8 mouse cellular contexts compared by ENCODE assay signal in genomic region chr17:34123518-34123917, GRCm38 (mm10). TPM values are rescaled to one million over a fixed set of nuclear protein-coding genes. Genes with fewer than 3 reads are reported as not detected.
DNase-seq lines count a peak whose midpoint lies in the region; ATAC-seq and TF ChIP-seq lines count a peak whose summit lies in the region.

No protein-coding gene starts in this region.

- peaks cover 17% of the 10 kb centered on the region for H3K4me1 ChIP-seq in brown adipose tissue, adult 24 weeks (ENCODE audit: control insufficient read depth, insufficient read depth, insufficient read length, low read length)
- peaks cover 19% of the 10 kb centered on the region for H3K4me1 ChIP-seq in heart, embryonic 16.5 days (ENCODE audit: control insufficient read depth, insufficient read depth, low read length)
- peaks cover 51% of the 10 kb centered on the region for H3K4me1 ChIP-seq in liver, embryonic 16.5 days (ENCODE audit: control insufficient read depth, low read depth, low read length)
- H3K4me1 ChIP-seq in stomach, postnatal 0 days (replicated peaks; ENCODE audit: control insufficient read depth, insufficient read depth), result peaks cover 2% of the 10 kb centered on the region

- peaks cover 4% of the 10 kb centered on the region; the same call in 1 of the 2 replicates for H3K36me3 ChIP-seq in heart, embryonic 16.5 days (ENCODE audit: control insufficient read depth, insufficient read depth)
- H3K36me3 ChIP-seq in liver, embryonic 16.5 days (ENCODE audit: control insufficient read depth, insufficient read depth), result peaks cover 5% of the 10 kb centered on the region
- peaks cover 3% of the 10 kb centered on the region; the same call in 1 of the 2 replicates for H3K36me3 ChIP-seq in stomach, postnatal 0 days (ENCODE audit: control insufficient read depth, insufficient read depth, low read length)

- no peak for DNase-seq in layer of hippocampus, adult 2 months (ENCODE audit: low spot score in 2 of 2)
- no peak for DNase-seq in layer of hippocampus, adult 9-10 months (ENCODE audit: low spot score)
- peak; percentile 48 for DNase-seq in stomach, postnatal 0 days (ENCODE audit: low spot score)
- DNase-seq in ovary, adult 18-20 months (ENCODE audit: low spot score), result no peak

- peak overlapping the region; percentile 100 for H3K9ac ChIP-seq in heart, embryonic 16.5 days (ENCODE audit: low read length)
- peak overlapping the region; percentile 97 for H3K9ac ChIP-seq in liver, embryonic 16.5 days (ENCODE audit: low read depth, low read length)
- peak overlapping the region; percentile 96 for H3K9ac ChIP-seq in stomach, postnatal 0 days (ENCODE audit: low read length)

- peak overlapping the region; percentile 98 for H3K4me3 ChIP-seq in layer of hippocampus, adult 2 months
- H3K4me3 ChIP-seq in brown adipose tissue, adult 24 weeks (ENCODE audit: insufficient read depth, low read depth, low read length), result peak overlapping the region; percentile 76
- peak overlapping the region; percentile 89 for H3K4me3 ChIP-seq in heart, embryonic 16.5 days (ENCODE audit: low read length)
- H3K4me3 ChIP-seq in liver, embryonic 16.5 days (ENCODE audit: low read depth, low read length), result peak overlapping the region; percentile 99
- peak overlapping the region; percentile 94 for H3K4me3 ChIP-seq in stomach, postnatal 0 days (ENCODE audit: low read depth, low read length)

- H3K4me2 ChIP-seq in heart, embryonic 16.5 days (ENCODE audit: low read depth, low read length), result peak overlapping the region; percentile 83
- H3K4me2 ChIP-seq in liver, embryonic 16.5 days (ENCODE audit: low read depth, low read length), result peak overlapping the region; percentile 100
- peak overlapping the region; percentile 95 for H3K4me2 ChIP-seq in stomach, postnatal 0 days (replicated peaks; ENCODE audit: low read depth)

- no peaks in the 10 kb centered on the region for H3K27me3 ChIP-seq in heart, embryonic 16.5 days (ENCODE audit: control insufficient read depth, insufficient read depth, low read length)
- peaks cover 2% of the 10 kb centered on the region for H3K27me3 ChIP-seq in liver, embryonic 16.5 days (ENCODE audit: control insufficient read depth, insufficient read depth, low read depth, low read length)
- H3K27me3 ChIP-seq in stomach, postnatal 0 days (ENCODE audit: control insufficient read depth, insufficient read depth, low read length), result no peaks in the 10 kb centered on the region

- H3K9me3 ChIP-seq in heart, embryonic 16.5 days (replicated peaks; ENCODE audit: control insufficient read depth, low read length), result no peaks in the 10 kb centered on the region
- H3K9me3 ChIP-seq in liver, embryonic 16.5 days (replicated peaks; ENCODE audit: control insufficient read depth, low read length), result no peaks in the 10 kb centered on the region
- no peaks in the 10 kb centered on the region for H3K9me3 ChIP-seq in stomach, postnatal 0 days (ENCODE audit: control insufficient read depth, low read length)

- no peak for TF ChIP-seq CTCF in layer of hippocampus, adult 2 months (conservative IDR thresholded peaks at IDR 0.05)
- no peak for TF ChIP-seq CTCF in stomach, postnatal 0 days (IDR thresholded peaks at IDR 0.05; ENCODE audit: low read depth)

- H3K27ac ChIP-seq in layer of hippocampus, adult 2 months, result peak overlapping the region; percentile 100
- H3K27ac ChIP-seq in brown adipose tissue, adult 24 weeks (replicated peaks; ENCODE audit: low read depth, low read length), result peak overlapping the region; percentile 80
- H3K27ac ChIP-seq in heart, embryonic 16.5 days (ENCODE audit: low read length), result peak overlapping the region; percentile 100
- H3K27ac ChIP-seq in liver, embryonic 16.5 days (ENCODE audit: low read length), result peak overlapping the region; percentile 100
- peak overlapping the region; percentile 100 for H3K27ac ChIP-seq in stomach, postnatal 0 days (replicated peaks)

- 2% methylated on average over 2 of the region's 2 CpGs for WGBS in heart, embryonic 16.5 days
- WGBS in liver, embryonic 16.5 days (ENCODE audit: insufficient replicate concordance), result 25% methylated on average over 2 of the region's 2 CpGs
- 0% methylated on average over 2 of the region's 2 CpGs for WGBS in stomach, postnatal 0 days

- no peak for TF ChIP-seq EP300 in stomach, postnatal 0 days (optimal IDR thresholded peaks at IDR 0.05)

- ATAC-seq in heart, embryonic 16.5 days (replicated peaks; ENCODE audit: extremely low read depth, insufficient read depth, low FRiP score), result no peak
- ATAC-seq in liver, embryonic 16.5 days (ENCODE audit: low read depth), result no peak
- no peak for ATAC-seq in stomach, postnatal 0 days (ENCODE audit: low FRiP score, low TSS enrichment)
- ATAC-seq in frontal cortex, adult (ENCODE audit: low TSS enrichment), result no peak

RNA-seq across cellular contexts. Expression of gene Brd2, which starts 1.1 kb away (rescaled TPM):
- 100 to 1,000 TPM; 196 to 200 TPM for total RNA-seq in layer of hippocampus, adult 2 months (2021)
- 82.7 and 86.3 TPM in 2 replicates for polyA plus RNA-seq in brown adipose tissue, adult 24 weeks (2012; ENCODE audit: insufficient read depth, insufficient read length, missing spikeins)
- 69.4 and 71.9 TPM in 2 replicates for polyA plus RNA-seq in heart, embryonic 16.5 days (2015; fragmentation: Nextera tagmentation; extraction: Ambion mirVana)
- polyA plus RNA-seq in liver, embryonic 16.5 days (2015; fragmentation: Nextera tagmentation; extraction: Ambion mirVana), result 32.0 and 35.8 TPM in 2 replicates
- 45.0 and 48.1 TPM in 2 replicates for polyA plus RNA-seq in stomach, postnatal 0 days (2015; fragmentation: Nextera tagmentation; extraction: Ambion mirVana)

RNA-seq across cellular contexts. Expression of gene H2-DMa, which starts 4.2 kb away (rescaled TPM):
- 10 to 100 TPM; 26.2 to 33.1 TPM for total RNA-seq in layer of hippocampus, adult 2 months (2021)
- polyA plus RNA-seq in brown adipose tissue, adult 24 weeks (2012; ENCODE audit: insufficient read depth, insufficient read length, missing spikeins), result 6.9 and 10.5 TPM in 2 replicates
- 10.9 and 13.8 TPM in 2 replicates for polyA plus RNA-seq in heart, embryonic 16.5 days (2015; fragmentation: Nextera tagmentation; extraction: Ambion mirVana)
- 5.3 and 5.5 TPM in 2 replicates for polyA plus RNA-seq in liver, embryonic 16.5 days (2015; fragmentation: Nextera tagmentation; extraction: Ambion mirVana)
- 9.1 and 9.5 TPM in 2 replicates for polyA plus RNA-seq in stomach, postnatal 0 days (2015; fragmentation: Nextera tagmentation; extraction: Ambion mirVana)

RNA-seq across cellular contexts. Expression of gene H2-DMb2, which starts 19.6 kb away (rescaled TPM):
- total RNA-seq in layer of hippocampus, adult 2 months (2021), result under 1 TPM; 0.77 to 0.96 TPM
- not detected in 2 replicates for polyA plus RNA-seq in brown adipose tissue, adult 24 weeks (2012; ENCODE audit: insufficient read depth, insufficient read length, missing spikeins)
- polyA plus RNA-seq in heart, embryonic 16.5 days (2015; fragmentation: Nextera tagmentation; extraction: Ambion mirVana), result 2.5 and 6.1 TPM in 2 replicates
- polyA plus RNA-seq in liver, embryonic 16.5 days (2015; fragmentation: Nextera tagmentation; extraction: Ambion mirVana), result 0.74 and 1.0 TPM in 2 replicates
- polyA plus RNA-seq in stomach, postnatal 0 days (2015; fragmentation: Nextera tagmentation; extraction: Ambion mirVana), result 0.45 and 0.53 TPM in 2 replicates

RNA-seq across cellular contexts. Expression of gene H2-DMb1, which starts 29.4 kb away (rescaled TPM):
- 1 to 10 TPM; 1.8 to 2.5 TPM for total RNA-seq in layer of hippocampus, adult 2 months (2021)
- polyA plus RNA-seq in brown adipose tissue, adult 24 weeks (2012; ENCODE audit: insufficient read depth, insufficient read length, missing spikeins), result 11.1 and 14.7 TPM in 2 replicates
- polyA plus RNA-seq in heart, embryonic 16.5 days (2015; fragmentation: Nextera tagmentation; extraction: Ambion mirVana), result 2.3 and 4.0 TPM in 2 replicates
- polyA plus RNA-seq in liver, embryonic 16.5 days (2015; fragmentation: Nextera tagmentation; extraction: Ambion mirVana), result 1.3 and 1.5 TPM in 2 replicates
- 2.1 and 2.6 TPM in 2 replicates for polyA plus RNA-seq in stomach, postnatal 0 days (2015; fragmentation: Nextera tagmentation; extraction: Ambion mirVana)

RNA-seq across cellular contexts. Expression of gene H2-Oa, which starts 31.4 kb away (rescaled TPM):
- total RNA-seq in layer of hippocampus, adult 2 months (2021), result under 1 TPM in 1 of 2 experiments, not detected in 1; 0.44 TPM
- polyA plus RNA-seq in brown adipose tissue, adult 24 weeks (2012; ENCODE audit: insufficient read depth, insufficient read length, missing spikeins), result not detected in 2 replicates
- polyA plus RNA-seq in heart, embryonic 16.5 days (2015; fragmentation: Nextera tagmentation; extraction: Ambion mirVana), result 0.97 and 3.1 TPM in 2 replicates
- 0.43 and 0.57 TPM in 2 replicates for polyA plus RNA-seq in liver, embryonic 16.5 days (2015; fragmentation: Nextera tagmentation; extraction: Ambion mirVana)
- polyA plus RNA-seq in stomach, postnatal 0 days (2015; fragmentation: Nextera tagmentation; extraction: Ambion mirVana), result 0.25 and 0.29 TPM in 2 replicates
